Mouse (Mus musculus) embryonic facial prominence, embryonic 14.5 days (tissue): ENCODE results near the gene Sh3pxd2a. TPM values are rescaled to one million over a fixed set of nuclear protein-coding genes. Genes with fewer than 3 reads are reported as not detected.

ENCODE experiments used
- ATAC-seq: fragments of 200-750 bp; cut with Nextera tagmentation; 2 replicates; pipeline ENCODE4 v1.8.0; 2017; ENCODE audit warnings: low read depth, moderate number of reproducible peaks, moderate TSS enrichment
- DNase-seq: peaks from one replicate; pipeline ENCODE4 v3.0.0-alpha.2; 2015; ENCODE audit warnings: low spot score
- H3K27ac ChIP-seq: fragments of 300-500 bp; sonication (generic); replicated peaks from 2 replicates; pipeline ENCODE4 v1.5.1; 2014; ENCODE audit warnings: low read depth, mild to moderate bottlenecking, low read length, moderate library complexity
- H3K27me3 ChIP-seq: fragments of 300-500 bp; sonication (generic); replicated peaks from 2 replicates; pipeline ENCODE4 v1.6.1; 2014; ENCODE audit warnings: low read length; ENCODE audit not compliant: control insufficient read depth, insufficient read depth
- H3K36me3 ChIP-seq: fragments of 300-500 bp; sonication (generic); 2 replicates; pipeline ENCODE4 v1.6.1; 2014; ENCODE audit warnings: low read length, mixed read lengths; ENCODE audit not compliant: control insufficient read depth, insufficient read depth
- H3K4me1 ChIP-seq: fragments of 300-500 bp; sonication (generic); 2 replicates; pipeline ENCODE4 v1.6.1; 2014; ENCODE audit warnings: antibody characterized with exemption, low read length; ENCODE audit not compliant: control insufficient read depth, insufficient read depth
- H3K4me2 ChIP-seq: fragments of 300-500 bp; sonication (generic); 2 replicates; pipeline ENCODE4 v1.6.1; 2014; ENCODE audit warnings: low read depth, mild to moderate bottlenecking, low read length, moderate library complexity, mixed read lengths
- H3K4me3 ChIP-seq: fragments of 300-500 bp; sonication (generic); 2 replicates; pipeline ENCODE4 v1.5.1; 2014; ENCODE audit warnings: low read depth, mild to moderate bottlenecking, low read length
- H3K9ac ChIP-seq: fragments of 300-500 bp; sonication (generic); 2 replicates; pipeline ENCODE4 v1.6.1; 2014; ENCODE audit warnings: low read depth, mild to moderate bottlenecking, low read length, moderate library complexity, mixed read lengths
- H3K9me3 ChIP-seq: fragments of 300-500 bp; sonication (generic); 2 replicates; pipeline ENCODE4 v1.6.1; 2016; ENCODE audit warnings: low read length; ENCODE audit not compliant: control insufficient read depth
- WGBS: fragments of 180-500 bp; shearing (Covaris S2); extraction: QIAGEN DNeasy Blood & Tissue Kit; methylation state at CpG from one replicate; pipeline ENCODE4 v1.1.7; 2014; 5-methylcytosine and 5-hydroxymethylcytosine counted together
- polyA plus RNA-seq: library from polyadenylated mRNA; unstranded; fragments of >200 nt; fragmentation: Nextera tagmentation; extraction: Ambion mirVana; gene quantifications from 2 replicates; pipeline ENCODE4 v1.2.1, GENCODE M21; 2014

Gene Sh3pxd2a
- polyA plus RNA-seq, 1 experiment from 2014 or later = 20.3 TPM

DNA sequence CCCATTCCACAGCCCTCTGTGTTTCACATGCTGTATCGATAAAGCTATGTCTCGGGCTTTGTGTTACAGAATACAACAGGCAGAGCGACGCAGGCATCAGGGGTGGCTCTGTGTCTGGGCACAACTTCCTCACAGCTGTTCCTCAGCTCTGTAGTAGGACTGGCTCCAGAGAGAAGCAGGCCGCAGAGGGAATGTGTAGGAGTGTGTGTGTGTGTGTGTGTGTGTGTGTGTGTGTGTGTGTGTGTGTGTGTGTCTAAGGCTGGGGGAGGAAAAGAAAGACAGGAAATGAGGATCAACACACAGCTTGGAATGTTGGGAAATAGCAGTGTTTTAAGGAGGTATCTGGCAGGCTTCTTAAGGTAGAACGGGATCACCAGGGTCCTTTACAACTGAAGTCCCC, 187.5 kb downstream of the Sh3pxd2a start:
- Histone ChIP-seq H3K36me3 (peaks cover 91% of the 10 kb centered on the region), H3K27me3 (no peaks in the 10 kb centered on the region), H3K4me3 (no peak overlapping the region), H3K27ac (no peak overlapping the region; the same call in 1 of the 2 replicates), H3K9me3 (no peaks in the 10 kb centered on the region), H3K4me2 (no peak overlapping the region), H3K4me1 (peaks cover 10% of the 10 kb centered on the region), H3K9ac (no peak overlapping the region)
- DNase-seq (peak; percentile 40), ATAC-seq (no peak)
- WGBS = 75% methylated on average over 6 of the region's 6 CpGs

DNA sequence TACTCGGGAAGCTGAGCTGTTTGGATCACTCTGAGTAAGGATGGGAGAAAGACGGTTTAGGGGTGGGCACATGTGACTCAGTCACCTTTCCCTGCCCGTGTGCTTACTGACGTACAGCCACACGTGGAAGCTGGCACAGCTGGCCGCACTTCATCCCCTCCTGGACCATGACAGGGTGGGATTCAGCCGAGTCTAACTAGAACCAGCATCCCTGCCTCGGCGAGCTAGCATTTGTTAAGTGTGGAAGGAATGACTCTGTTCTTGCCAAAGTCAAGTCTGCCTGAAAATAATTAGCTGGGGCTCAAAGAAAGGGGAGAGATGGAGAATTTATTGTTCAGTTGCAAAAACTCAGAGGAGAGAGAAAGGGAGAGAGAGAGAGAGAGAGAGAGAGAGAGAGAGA, 193.7 kb downstream of the Sh3pxd2a start:
- Histone ChIP-seq H3K27ac (peak overlapping the region; percentile 71; the same call in 1 of the 2 replicates), H3K4me1 (peaks cover 3% of the 10 kb centered on the region; the same call in 1 of the 2 replicates), H3K4me3 (no peak overlapping the region), H3K36me3 (peaks cover 92% of the 10 kb centered on the region), H3K9me3 (no peaks in the 10 kb centered on the region), H3K9ac (no peak overlapping the region), H3K27me3 (no peaks in the 10 kb centered on the region), H3K4me2 (no peak overlapping the region)
- DNase-seq (peak; percentile 68), ATAC-seq (no peak)
- 57% methylated on average over 9 of the region's 9 CpGs for WGBS

- Histone ChIP-seq H3K27me3 (no peaks in the 10 kb centered on the region), H3K9ac (no peak overlapping the region), H3K4me1 (peaks cover 3% of the 10 kb centered on the region; the same call in 1 of the 2 replicates), H3K4me3 (no peak overlapping the region), H3K4me2 (no peak overlapping the region), H3K36me3 (peaks cover 90% of the 10 kb centered on the region), H3K9me3 (no peaks in the 10 kb centered on the region), H3K27ac (no peak overlapping the region)
- ATAC-seq (no peak), DNase-seq (no peak)
- 50% methylated on average over 8 of the region's 8 CpGs for WGBS
Measured at GRCm38 (mm10) chr19:47269729-47270128, 194.5 kb downstream of the Sh3pxd2a start.

- DNase-seq = no peak
- Histone ChIP-seq H3K27ac (no peak overlapping the region), H3K9me3 (no peaks in the 10 kb centered on the region), H3K4me2 (no peak overlapping the region), H3K4me3 (no peak overlapping the region), H3K4me1 (peaks cover 3% of the 10 kb centered on the region; the same call in 1 of the 2 replicates), H3K36me3 (peaks cover 72% of the 10 kb centered on the region), H3K9ac (no peak overlapping the region), H3K27me3 (no peaks in the 10 kb centered on the region)
- ATAC-seq = no peak
- WGBS = 89% methylated on average over 19 of the region's 21 CpGs
Measured at GRCm38 (mm10) chr19:47267066-47267465, 197.1 kb downstream of the Sh3pxd2a start.

- ATAC-seq (no peak), DNase-seq (no peak)
- no peak overlapping the region for H3K4me2 ChIP-seq
- no peak overlapping the region for H3K27ac ChIP-seq
- no peaks in the 10 kb centered on the region for H3K9me3 ChIP-seq
- H3K36me3 ChIP-seq = peaks cover 63% of the 10 kb centered on the region
- 85% methylated on average over 18 of the region's 18 CpGs for WGBS
- H3K4me3 ChIP-seq = no peak overlapping the region
- no peaks in the 10 kb centered on the region for H3K27me3 ChIP-seq
- H3K4me1 ChIP-seq = peaks cover 2% of the 10 kb centered on the region; the same call in 1 of the 2 replicates
- no peak overlapping the region for H3K9ac ChIP-seq
Measured at GRCm38 (mm10) chr19:47266070-47266801, 198.0 kb downstream of the Sh3pxd2a start.

- H3K36me3 ChIP-seq = peaks cover 54% of the 10 kb centered on the region
- H3K9me3 ChIP-seq = no peaks in the 10 kb centered on the region
- H3K27me3 ChIP-seq = no peaks in the 10 kb centered on the region
- no peak overlapping the region for H3K4me2 ChIP-seq
- H3K9ac ChIP-seq = no peak overlapping the region
- ATAC-seq = peak; percentile 68
- WGBS = 45% methylated on average over 11 of the region's 11 CpGs
- no peak overlapping the region; the same call in 1 of the 2 replicates for H3K27ac ChIP-seq
- peak; percentile 77 for DNase-seq
- H3K4me3 ChIP-seq = no peak overlapping the region
- no peaks in the 10 kb centered on the region for H3K4me1 ChIP-seq
Measured at GRCm38 (mm10) chr19:47264322-47265092, 199.7 kb downstream of the Sh3pxd2a start.

GRCm38 (mm10) chr19:47263621-47264020, 200.6 kb downstream of the Sh3pxd2a start:
- Histone ChIP-seq H3K4me3 (no peak overlapping the region), H3K27me3 (no peaks in the 10 kb centered on the region), H3K9me3 (no peaks in the 10 kb centered on the region), H3K27ac (no peak overlapping the region), H3K9ac (no peak overlapping the region), H3K36me3 (peaks cover 45% of the 10 kb centered on the region), H3K4me1 (no peaks in the 10 kb centered on the region), H3K4me2 (no peak overlapping the region)
- 88% methylated on average over 8 of the region's 8 CpGs for WGBS
- ATAC-seq (no peak), DNase-seq (no peak)

DNA sequence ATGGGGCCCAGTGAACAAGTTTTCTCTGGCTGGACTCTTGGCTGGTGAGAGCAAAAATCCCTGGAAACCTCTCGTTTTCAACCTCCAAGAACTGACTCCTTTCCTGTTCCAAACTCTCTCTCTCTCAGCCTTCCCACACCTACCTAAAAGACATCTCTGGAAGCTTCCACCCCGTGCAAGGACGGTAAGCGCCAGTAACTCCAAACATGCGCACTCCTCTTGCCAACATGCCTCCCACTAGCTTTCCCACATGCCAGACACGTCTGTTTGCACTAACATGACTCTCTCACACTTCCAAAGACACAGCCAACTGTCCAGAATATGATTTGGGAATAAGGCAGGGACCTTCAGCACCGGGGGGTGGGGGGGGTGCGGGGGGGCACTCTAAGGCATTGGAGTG, 203.0 kb downstream of the Sh3pxd2a start:
- H3K27ac ChIP-seq = no peak overlapping the region
- ATAC-seq (no peak), DNase-seq (no peak)
- no peak overlapping the region for H3K9ac ChIP-seq
- no peak overlapping the region for H3K4me2 ChIP-seq
- H3K27me3 ChIP-seq = no peaks in the 10 kb centered on the region
- peaks cover 21% of the 10 kb centered on the region for H3K36me3 ChIP-seq
- H3K4me1 ChIP-seq = no peaks in the 10 kb centered on the region
- H3K4me3 ChIP-seq = no peak overlapping the region
- H3K9me3 ChIP-seq = no peaks in the 10 kb centered on the region
- WGBS = 80% methylated on average over 8 of the region's 8 CpGs
